Mouse (Mus musculus) ovary, adult 18-20 months (tissue): ENCODE results near the gene Ifit3b.
"Not testable (repeated sequence)": the region's sequence is repeated elsewhere in the genome, so short reads cannot be mapped to it uniquely, and the experiment has no call there.

Source experiments
- DNase-seq: peaks from one replicate; pipeline ENCODE4 v3.0.0; 2022; ENCODE audit warnings: low spot score, mixed read lengths

The Ifit3b gene

GRCm38 (mm10) chr19:34607237-34608051, at the start of gene Ifit3b:
Gene Ifit3b (plus strand): TSS chr19:34607970.
- DNase-seq = not testable (repeated sequence)

GRCm38 (mm10) chr19:34562556-34562955, 45.2 kb upstream of the Ifit3b start:
- DNase-seq = no peak

- DNase-seq = no peak
These were observed 41.5 kb upstream of the Ifit3b start for GRCm38 (mm10) chr19:34566178-34566784.

- DNase-seq = no peak
These were observed 38.5 kb upstream of the Ifit3b start for GRCm38 (mm10) chr19:34568988-34569895.

DNA sequence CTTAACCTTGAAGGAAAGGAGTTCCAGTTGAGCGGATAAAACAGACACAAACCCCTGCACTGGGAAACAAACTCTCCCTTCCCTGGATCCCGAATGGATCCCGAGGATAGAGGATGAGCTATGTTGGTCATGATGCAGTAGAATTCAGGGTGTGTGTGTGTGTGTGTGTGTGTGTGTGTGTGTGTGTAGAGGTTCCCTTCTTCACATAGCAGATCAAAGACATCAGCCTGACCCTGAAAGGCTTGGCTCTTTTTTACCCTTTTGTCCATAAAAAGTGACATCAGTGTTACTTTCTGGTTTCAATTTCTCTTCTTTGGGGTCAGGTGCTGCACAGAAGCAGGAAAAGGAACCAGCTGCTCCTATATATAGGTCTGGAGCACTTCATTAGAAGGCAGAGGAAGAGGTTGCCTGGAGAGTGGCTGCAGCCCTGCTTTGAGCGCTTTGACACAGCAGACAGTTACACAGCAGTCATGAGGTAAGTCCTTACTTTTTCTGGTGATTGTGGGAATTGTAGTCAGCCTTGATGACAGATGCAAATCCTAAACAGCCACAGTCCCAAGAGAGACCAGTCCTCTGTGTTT, 37.8 kb upstream of the Ifit3b start:
- no peak for DNase-seq

GRCm38 (mm10) chr19:34571080-34571479, 36.7 kb upstream of the Ifit3b start:
- no peak for DNase-seq

GRCm38 (mm10) chr19:34573650-34574049, 34.1 kb upstream of the Ifit3b start:
- no peak for DNase-seq

DNA sequence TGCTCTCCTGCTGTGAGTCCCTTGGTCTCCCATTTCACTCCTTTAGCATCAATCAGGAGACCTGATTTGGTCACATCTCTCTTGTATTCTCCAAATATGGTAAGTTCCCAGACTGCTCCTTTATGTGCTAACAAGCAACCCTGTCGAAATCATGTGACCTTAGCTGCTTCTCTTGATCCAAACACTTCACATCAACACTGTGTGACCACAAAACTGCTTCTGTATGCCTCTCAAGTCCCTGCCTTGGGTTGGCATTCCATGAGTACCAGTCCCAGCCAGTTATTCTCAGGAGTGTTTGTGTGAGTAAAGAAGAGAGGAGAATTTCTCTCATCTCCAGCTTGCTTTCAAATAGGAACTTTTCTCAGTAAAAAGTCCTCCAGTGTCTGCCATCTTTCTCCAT, 30.6 kb upstream of the Ifit3b start:
- no peak for DNase-seq

- DNase-seq = not testable (repeated sequence)
These were observed 25.1 kb upstream of the Ifit3b start for GRCm38 (mm10) chr19:34582696-34583095.

GRCm38 (mm10) chr19:34583126-34583766, 24.5 kb upstream of the Ifit3b start, which contains the start of gene Ifit3:
Gene Ifit3 (plus strand): TSS chr19:34583531.
- DNase-seq = not testable (repeated sequence)

- not testable (repeated sequence) for DNase-seq
These were observed 21.9 kb upstream of the Ifit3b start for GRCm38 (mm10) chr19:34585740-34586458.

DNA sequence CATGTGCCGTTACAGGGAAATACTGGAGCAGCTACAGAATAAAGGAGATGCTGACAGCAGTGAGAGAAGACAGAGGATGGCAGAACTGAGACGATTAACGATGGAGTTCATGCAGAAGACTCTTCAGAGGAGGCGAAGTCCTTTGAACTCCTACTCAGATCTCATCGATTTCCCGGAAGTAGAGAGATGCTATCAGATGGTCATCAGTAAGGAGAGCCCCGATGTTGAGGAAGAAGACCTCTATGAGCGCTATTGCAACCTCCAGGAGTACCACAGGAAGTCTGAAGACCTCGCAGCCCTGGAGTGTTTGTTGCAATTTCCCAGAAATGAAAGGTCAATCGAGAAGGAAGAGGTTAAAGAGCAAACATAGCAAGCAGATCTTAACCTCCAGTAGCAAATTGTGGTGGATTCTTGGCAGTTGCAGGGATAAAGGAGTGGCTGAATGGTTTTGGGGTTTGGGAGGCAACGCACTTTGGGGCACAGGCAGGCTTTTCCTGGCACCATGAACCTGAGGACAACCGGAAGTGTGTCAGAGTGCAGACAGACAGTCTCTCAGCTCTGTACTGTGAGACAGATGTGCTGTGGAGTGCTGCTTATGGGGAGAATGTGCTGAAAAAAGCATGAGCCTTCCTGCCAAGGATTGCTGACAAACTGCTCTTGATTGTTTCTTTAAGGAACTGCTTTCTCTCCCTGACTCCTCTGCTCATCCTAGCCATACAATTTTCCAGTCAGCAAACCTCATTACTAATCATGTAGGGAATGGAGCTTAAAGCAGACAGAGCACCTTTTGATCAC, 19.7 kb upstream of the Ifit3b start:
- not testable (repeated sequence) for DNase-seq

- DNase-seq = no peak
These were observed 18.8 kb upstream of the Ifit3b start for GRCm38 (mm10) chr19:34588959-34589358.

- DNase-seq = no peak
These were observed 14.3 kb upstream of the Ifit3b start for GRCm38 (mm10) chr19:34593456-34593855.

DNA sequence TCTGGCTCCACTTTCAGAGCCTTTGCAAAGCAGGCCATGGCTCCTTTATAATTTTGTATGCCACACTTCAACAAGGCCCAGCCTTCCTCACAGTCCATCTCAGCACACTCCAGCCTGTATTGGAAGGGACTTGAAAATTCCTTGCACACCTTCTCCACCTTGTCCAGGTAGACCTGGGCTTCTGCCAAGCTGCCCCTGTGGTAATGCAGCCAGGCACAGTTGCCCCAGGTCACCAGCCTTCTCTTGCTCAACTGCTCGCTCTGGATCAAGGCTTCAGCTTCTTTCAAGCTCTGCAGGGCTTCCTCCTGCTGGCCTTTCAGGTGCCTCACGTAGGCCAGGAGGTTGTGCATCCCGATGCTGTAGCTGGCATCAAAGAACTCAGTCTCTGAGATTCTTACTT, 13.2 kb upstream of the Ifit3b start:
- DNase-seq = not testable (repeated sequence)

- DNase-seq = no peak
These were observed 11.0 kb upstream of the Ifit3b start for GRCm38 (mm10) chr19:34596811-34597210.

- DNase-seq = peak; percentile 54
These were observed 9.4 kb upstream of the Ifit3b start for GRCm38 (mm10) chr19:34598341-34598740.

DNA sequence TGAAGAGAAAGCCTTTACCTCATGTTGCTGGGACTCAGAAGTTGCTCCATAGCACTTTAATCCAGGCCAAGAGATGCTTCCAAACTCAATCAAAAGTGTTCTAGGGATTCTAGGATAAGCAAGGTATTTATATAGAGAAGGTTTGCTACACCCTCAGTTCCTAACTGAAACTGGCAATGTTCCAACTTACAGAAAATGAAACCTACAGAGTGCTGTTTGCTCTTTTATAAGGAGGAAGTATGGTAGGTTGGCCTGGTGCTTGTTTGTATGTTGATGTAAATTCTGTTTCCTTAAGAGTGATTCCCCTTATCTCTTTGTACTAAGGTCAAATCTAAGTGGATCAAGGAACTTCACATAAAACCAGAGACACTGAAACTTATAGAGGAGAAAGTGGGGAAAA, 8.5 kb upstream of the Ifit3b start:
- not testable (repeated sequence) for DNase-seq

DNA sequence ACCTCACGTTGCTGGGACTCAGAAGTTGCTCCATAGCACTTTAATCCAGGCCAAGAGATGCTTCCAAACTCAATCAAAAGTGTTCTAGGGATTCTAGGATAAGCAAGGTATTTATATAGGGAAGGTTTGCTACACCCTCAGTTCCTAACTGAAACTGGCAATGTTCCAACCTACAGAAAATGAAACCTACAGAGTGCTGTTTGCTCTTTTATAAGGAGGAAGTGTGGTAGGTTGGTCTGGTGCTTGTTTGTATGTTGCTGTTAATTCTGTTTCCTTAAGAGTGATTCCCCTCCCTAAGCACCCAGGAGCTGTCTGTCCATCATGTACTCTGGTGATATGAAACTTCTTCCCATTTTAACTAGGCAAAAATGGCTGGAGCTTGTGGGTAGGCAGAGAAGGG, 5.9 kb upstream of the Ifit3b start, which contains the start of gene Ifit1bl1:
Ifit1bl1 (minus strand) TSS at position 69 of the 400 bp plus-strand sequence.
- not testable (repeated sequence) for DNase-seq

DNA sequence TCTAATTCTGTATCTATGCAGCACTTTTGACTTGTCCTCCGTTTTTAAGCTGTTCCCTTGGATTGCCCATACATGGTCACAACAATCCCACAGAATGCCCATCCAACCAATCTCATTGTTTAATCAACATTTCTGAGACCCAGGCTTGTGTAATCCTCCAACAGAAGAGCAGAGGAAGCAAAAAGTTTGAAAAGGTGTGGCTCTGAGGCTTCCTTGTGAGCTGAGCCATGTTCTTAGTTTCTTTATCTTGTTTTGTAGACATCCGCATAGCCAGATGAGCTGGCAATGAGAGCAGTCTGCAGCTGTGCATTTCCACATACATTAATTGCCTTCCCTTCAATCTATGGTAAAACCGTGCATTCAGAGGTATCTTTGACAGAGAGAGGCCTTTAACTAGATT, 2.3 kb upstream of the Ifit3b start:
- DNase-seq = no peak
